7 mouse cellular contexts compared by ENCODE assay signal in genomic region chr13:34187571-34187970, GRCm38 (mm10). TPM values are rescaled to one million over a fixed set of nuclear protein-coding genes. Genes with fewer than 3 reads are reported as not detected.
DNase-seq lines count a peak whose midpoint lies in the region; ATAC-seq lines count a peak whose summit lies in the region.

No protein-coding gene starts in this region.

- ATAC-seq in activated CD4-positive, CD25-positive, alpha-beta regulatory T cell, adult 4 months = peak; percentile 71
- peak; percentile 93 for ATAC-seq in megakaryocyte progenitor cell, adult 5-6 weeks (replicated peaks; ENCODE audit: poor library complexity)

- peak; percentile 83 to 85 for DNase-seq in cerebellum, postnatal 10 days
- DNase-seq in gastrocnemius, adult 18-20 months (ENCODE audit: low spot score) = peak; percentile 73
- DNase-seq in hindlimb bud, embryonic 11.5 days (ENCODE audit: extremely low spot score, low read depth, low spot score) = peak; percentile 30
- peak; percentile 63 for DNase-seq in left cerebral cortex, adult 11 months (ENCODE audit: low spot score)
- DNase-seq in right cerebral cortex, postnatal 14 days = peak; percentile 62

RNA-seq across cellular contexts. Expression of gene Psmg4, which starts 24.8 kb away (rescaled TPM):
- 10 to 100 TPM; 51.0 to 57.8 TPM for polyA plus RNA-seq in activated CD4-positive, CD25-positive, alpha-beta regulatory T cell, adult 4 months (2017; shearing (Covaris generic))
- 10 to 100 TPM; 14.8 to 23.0 TPM for total RNA-seq in gastrocnemius, adult 18-20 months (2021)
- total RNA-seq in megakaryocyte progenitor cell, adult 5-6 weeks (2015) = 73.3 and 75.8 TPM in 2 replicates
- total RNA-seq in megakaryocyte progenitor cell, adult 5-6 weeks (2017) = 200 and 229 TPM in 2 replicates

RNA-seq across cellular contexts. Expression of gene Tubb2b, which starts 57.3 kb away (rescaled TPM):
- 1 to 10 TPM in 1 of 2 experiments, under 1 TPM in 1; 0.69 to 1.0 TPM for polyA plus RNA-seq in activated CD4-positive, CD25-positive, alpha-beta regulatory T cell, adult 4 months (2017; shearing (Covaris generic))
- total RNA-seq in gastrocnemius, adult 18-20 months (2021) = 1 to 10 TPM; 1.6 to 2.8 TPM
- not detected in 2 replicates for total RNA-seq in megakaryocyte progenitor cell, adult 5-6 weeks (2015)
- total RNA-seq in megakaryocyte progenitor cell, adult 5-6 weeks (2017) = not detected in 2 replicates

Comparison
In these comparisons a context has a peak if more than half of its experiments do, and no peak if none do; other contexts are left out.
1. Peak in every context shown above with its lines: DNase-seq and ATAC-seq.
2. DNase-seq: peak in every context shown above with its lines; median percentile 84 in cerebellum, postnatal 10 days; 73 in gastrocnemius, adult 18-20 months; 63 in left cerebral cortex, adult 11 months; 62 in right cerebral cortex, postnatal 14 days; 30 in hindlimb bud, embryonic 11.5 days.